Mouse (Mus musculus) thymus, adult 2 months (tissue): ENCODE data around the gene Dync1li1. TPM values are rescaled to one million over a fixed set of nuclear protein-coding genes. Genes with fewer than 3 reads are reported as not detected.
A peak's percentile ranks its signal among the peaks of the same experiment; 100 is the strongest.
"Not testable (repeated sequence)": the region's sequence is repeated elsewhere in the genome, so short reads cannot be mapped to it uniquely, and the experiment has no call there.

Experiments
- DNase-seq: peaks from one replicate; pipeline ENCODE4 v3.0.0; 2021
- H3K27ac ChIP-seq: fragments of 200-500 bp; 2 replicates; pipeline ENCODE4 v1.5.1; 2012; ENCODE audit warnings: low read length, control low read depth; ENCODE audit not compliant: control insufficient read depth, insufficient read depth
- H3K27me3 ChIP-seq: fragments of 200-500 bp; 2 replicates; pipeline ENCODE4 v1.6.1; 2012; ENCODE audit warnings: mild to moderate bottlenecking, low read length, moderate library complexity, mixed read lengths; ENCODE audit not compliant: control insufficient read depth, insufficient read depth
- H3K36me3 ChIP-seq: fragments of 200-500 bp; 2 replicates; pipeline ENCODE4 v1.6.1; 2012; ENCODE audit warnings: mild to moderate bottlenecking, low read length, moderate library complexity; ENCODE audit not compliant: control insufficient read depth, insufficient read depth
- H3K4me1 ChIP-seq: fragments of 200-500 bp; replicated peaks from 2 replicates; pipeline ENCODE4 v1.6.1; 2012; ENCODE audit warnings: low read length; ENCODE audit not compliant: control insufficient read depth, insufficient read depth
- H3K4me3 ChIP-seq: fragments of 200-500 bp; 2 replicates; pipeline ENCODE4 v1.5.1; 2012; ENCODE audit warnings: mild to moderate bottlenecking, low read length, control low read depth, moderate library complexity; ENCODE audit not compliant: control insufficient read depth, insufficient read depth
- CTCF ChIP-seq: fragments of 200-500 bp; IDR thresholded peaks from 2 replicates; pipeline ENCODE4 v1.5.1; 2012; ENCODE audit warnings: mild to moderate bottlenecking, control low read depth, low read length, moderate library complexity, borderline replicate concordance; ENCODE audit not compliant: control insufficient read depth, poor library complexity, insufficient read depth; ENCODE audit errors: extremely low read depth
- POLR2A ChIP-seq: fragments of 200-500 bp; IDR thresholded peaks from 2 replicates; pipeline ENCODE4 v1.6.1; 2012; ENCODE audit warnings: mild to moderate bottlenecking, low read length, control low read depth, moderate library complexity; ENCODE audit not compliant: control insufficient read depth, poor library complexity, insufficient read depth; ENCODE audit errors: extremely low read depth
- WGBS: fragments of 180-500 bp; shearing (Covaris S2); methylation state at CpG from one replicate; pipeline ENCODE4 v1.1.7; 2018; 5-methylcytosine and 5-hydroxymethylcytosine counted together
- polyA plus RNA-seq: library from polyadenylated mRNA; depleted of rRNA; stranded (reverse); fragments of >200 nt; gene quantifications from 2 replicates; pipeline ENCODE4 v1.2.3, GENCODE M21; 2012

The Dync1li1 gene
- polyA plus RNA-seq, 1 experiment = 20.8 TPM

DNA sequence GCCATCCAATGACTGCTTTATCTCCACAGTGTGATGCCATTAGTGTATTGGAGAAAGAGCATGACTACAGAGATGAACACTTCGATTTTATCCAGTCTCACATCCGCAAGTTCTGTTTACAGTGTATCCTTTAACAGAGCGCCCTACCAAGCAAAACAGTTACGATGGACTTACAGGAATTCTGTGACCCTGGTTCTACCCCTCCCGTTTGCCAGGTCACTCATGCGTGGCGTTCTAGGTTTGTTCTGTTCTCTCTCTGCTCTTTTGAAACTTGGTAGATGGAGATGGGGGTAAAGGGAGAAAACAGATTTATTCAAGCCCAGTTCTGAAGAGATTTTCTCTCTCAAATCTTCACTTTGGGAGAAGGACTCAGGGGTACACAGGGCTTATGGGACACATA lies 24.9 kb downstream of the Dync1li1 start:
- DNase-seq = no peak
- WGBS = 96% methylated on average over 7 of the region's 7 CpGs
- TF ChIP-seq CTCF (no peak), POLR2A (no peak)
- Histone ChIP-seq H3K36me3 (peaks cover 39% of the 10 kb centered on the region), H3K4me1 (no peaks in the 10 kb centered on the region), H3K27me3 (no peaks in the 10 kb centered on the region), H3K27ac (no peak overlapping the region), H3K4me3 (no peak overlapping the region)

DNA sequence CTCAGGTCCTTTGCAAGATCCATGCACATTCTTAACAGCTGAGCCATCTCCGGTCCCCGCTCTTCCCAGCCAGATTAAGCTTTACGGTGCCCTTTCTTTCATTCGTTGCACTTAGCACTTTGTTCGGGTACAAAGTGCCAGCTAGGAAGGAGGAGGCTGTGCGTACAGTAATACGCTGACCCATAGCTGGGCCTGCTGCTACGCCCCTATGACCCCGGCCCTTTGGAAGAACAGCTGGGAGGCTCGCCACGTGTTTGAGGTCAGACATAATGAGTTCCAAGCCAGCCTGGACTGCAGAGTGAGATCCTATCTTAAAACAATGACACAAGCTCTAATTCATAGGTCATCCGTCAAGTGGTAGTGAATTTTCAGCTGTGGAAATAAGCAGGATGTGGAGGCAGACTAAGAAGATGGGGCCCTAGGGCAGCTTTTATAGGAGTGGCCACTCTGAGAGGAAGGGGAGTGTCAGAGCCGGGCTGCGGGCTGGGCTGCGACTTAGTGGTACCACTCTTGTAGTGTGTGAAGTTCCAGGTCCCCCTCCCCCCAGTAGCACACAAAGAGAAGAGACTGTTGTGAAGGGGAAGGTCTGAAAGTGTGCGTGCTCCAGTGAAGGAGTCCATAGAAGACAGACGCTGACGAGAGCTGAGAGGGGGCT lies 28.2 kb downstream of the Dync1li1 start:
- Histone ChIP-seq H3K27me3 (no peaks in the 10 kb centered on the region), H3K4me3 (no peak overlapping the region), H3K4me1 (no peaks in the 10 kb centered on the region), H3K36me3 (peaks cover 52% of the 10 kb centered on the region), H3K27ac (no peak overlapping the region)
- TF ChIP-seq POLR2A (no peak), CTCF (no peak)
- DNase-seq = no peak
- WGBS = 96% methylated on average over 18 of the region's 18 CpGs

- no peak overlapping the region for H3K27ac ChIP-seq
- H3K36me3 ChIP-seq = peaks cover 20% of the 10 kb centered on the region
- H3K4me3 ChIP-seq = no peak overlapping the region
- 2% methylated on average over 3 of the region's 3 CpGs for WGBS
- peaks cover 7% of the 10 kb centered on the region for H3K4me1 ChIP-seq
- no peak for TF ChIP-seq POLR2A
- no peak for TF ChIP-seq CTCF
- DNase-seq = no peak
- no peaks in the 10 kb centered on the region for H3K27me3 ChIP-seq
Observed at GRCm38 (mm10) chr9:114727315-114727714, 38.7 kb downstream of the Dync1li1 start.

GRCm38 (mm10) chr9:114728432-114728831 lies 39.8 kb downstream of the Dync1li1 start:
- H3K4me3 ChIP-seq, H3K27me3 ChIP-seq, H3K36me3 ChIP-seq, H3K27ac ChIP-seq, DNase-seq, H3K4me1 ChIP-seq: not testable (repeated sequence)
- 85% methylated on average over 2 of the region's 2 CpGs for WGBS

GRCm38 (mm10) chr9:114729911-114730805 lies 41.6 kb downstream of the Dync1li1 start:
- H3K27ac ChIP-seq = peak overlapping the region; percentile 40
- H3K4me1 ChIP-seq = peaks cover 13% of the 10 kb centered on the region
- 15% methylated on average over 28 of the region's 30 CpGs for WGBS
- H3K4me3 ChIP-seq = peak overlapping the region; percentile 87
- no peaks in the 10 kb centered on the region for H3K27me3 ChIP-seq
- H3K36me3 ChIP-seq = no peaks in the 10 kb centered on the region
- peak; percentile 35 for DNase-seq
- TF ChIP-seq POLR2A (no peak), CTCF (no peak)

DNA sequence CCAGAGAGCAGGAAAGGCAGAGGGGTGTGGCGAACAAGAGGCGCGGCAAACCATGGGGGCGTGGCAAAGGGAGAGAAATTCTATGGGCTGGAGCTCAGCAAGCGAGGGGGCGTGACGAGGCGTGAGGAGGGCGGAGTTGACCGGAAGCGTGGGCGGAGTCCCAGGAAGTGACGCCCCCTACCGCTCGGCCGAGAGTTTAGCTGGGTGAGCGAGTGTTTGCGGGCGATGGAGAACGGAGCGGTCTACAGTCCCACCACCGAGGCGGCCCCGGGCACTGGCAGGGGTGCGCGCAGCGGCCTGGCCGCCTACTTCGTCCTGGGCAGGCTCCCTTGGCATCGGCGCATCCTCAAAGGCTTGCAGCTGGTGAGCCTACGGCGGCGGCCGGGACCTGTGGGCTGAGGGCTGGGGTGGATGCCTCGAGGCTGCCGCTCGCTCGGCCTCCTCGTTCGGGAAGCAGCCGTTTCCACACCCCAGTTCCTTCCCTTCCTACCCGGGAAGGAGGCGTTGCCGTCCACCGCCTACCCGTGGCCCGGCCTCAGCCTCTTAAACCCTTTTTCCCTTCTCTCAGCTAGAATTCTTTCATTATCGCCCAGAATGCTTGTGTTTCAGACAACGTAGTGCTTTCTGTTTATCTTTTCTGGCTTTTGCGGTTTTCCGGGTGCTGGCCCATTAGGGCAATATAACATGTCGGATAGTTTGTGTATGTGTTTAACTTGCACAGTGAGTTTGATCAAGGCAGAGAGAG lies 42.6 kb downstream of the Dync1li1 start, which contains the start of gene Cmtm6:
Gene Cmtm6 (plus strand): TSS at position 106 of the 745 bp plus-strand sequence.
- TF ChIP-seq POLR2A (peak; percentile 79), CTCF (peak; percentile 77; the same call in 1 of the 2 replicates)
- H3K27me3 ChIP-seq = no peaks in the 10 kb centered on the region
- peak; percentile 99 for DNase-seq
- H3K4me1 ChIP-seq = peaks cover 13% of the 10 kb centered on the region
- peak within 1 kb of the TSS; percentile 87 for H3K4me3 ChIP-seq
- H3K36me3 ChIP-seq = no peaks in the 10 kb centered on the region
- H3K27ac ChIP-seq = peak within 1 kb of the TSS; percentile 73
- WGBS = under 1% methylated on average over 53 of the region's 53 CpGs
